Mouse (Mus musculus) splenic B cell, adult 2 months (primary cell): ENCODE data around the gene Rwdd3.
A peak's percentile ranks its signal among the peaks of the same experiment; 100 is the strongest.

Source experiments
- DNase-seq: peaks from one replicate; pipeline ENCODE4 v3.0.0-alpha.2; 2011; ENCODE audit warnings: low read depth, low spot score
- H3K27me3 ChIP-seq: 2 replicates; pipeline ENCODE4 v1.6.1; 2012; ENCODE audit warnings: mild to moderate bottlenecking, low read length, moderate library complexity, mixed read lengths; ENCODE audit not compliant: control insufficient read depth, poor library complexity, insufficient read depth, severe bottlenecking
- H3K36me3 ChIP-seq: 2 replicates; pipeline ENCODE4 v1.6.1; 2012; ENCODE audit warnings: mild to moderate bottlenecking, low read length, moderate library complexity, mixed read lengths; ENCODE audit not compliant: control insufficient read depth, poor library complexity, insufficient read depth, severe bottlenecking

Rwdd3 gene

DNA sequence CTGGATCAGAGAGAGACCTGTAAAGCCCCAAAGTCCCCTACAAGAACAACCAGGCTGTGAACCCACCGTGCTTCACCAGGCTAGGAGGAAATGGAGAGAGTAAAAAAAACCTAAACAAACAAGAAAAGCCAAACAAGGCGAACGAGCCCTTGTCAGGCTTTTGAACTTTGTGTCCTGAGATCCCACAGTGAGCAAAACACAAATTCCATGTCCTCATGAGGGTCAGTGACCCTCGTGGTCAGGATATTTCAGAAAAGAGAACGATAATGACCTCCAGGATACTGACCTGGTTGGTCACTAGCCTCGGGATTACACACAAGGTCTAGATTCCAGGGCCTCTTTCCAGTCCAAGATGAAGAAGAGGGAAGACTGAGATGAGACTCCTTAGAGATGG, 374 bp upstream of the Rwdd3 start:
- no peaks in the 10 kb centered on the region for H3K36me3 ChIP-seq
- no peaks in the 10 kb centered on the region for H3K27me3 ChIP-seq
- DNase-seq: no peak

DNA sequence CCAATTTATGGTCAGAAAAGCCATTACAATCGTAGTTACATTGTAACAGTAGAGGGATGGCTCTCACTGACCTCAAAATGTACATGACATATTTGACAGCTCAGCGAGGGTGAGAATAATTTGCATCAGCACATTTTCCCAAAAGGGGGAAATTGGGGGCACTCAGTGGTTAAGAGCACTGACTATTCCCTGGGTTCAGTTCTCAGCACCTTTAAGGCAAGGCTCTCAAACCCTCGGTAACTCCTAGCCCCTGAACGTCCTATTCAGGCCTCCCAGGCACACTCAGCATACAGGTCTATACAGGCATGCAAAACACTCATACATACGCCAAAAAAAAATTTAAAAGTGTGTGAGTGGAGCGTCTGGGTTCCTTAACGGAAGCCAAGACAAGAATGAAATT, 864 bp downstream of the Rwdd3 start:
- Histone ChIP-seq H3K27me3 (no peaks in the 10 kb centered on the region), H3K36me3 (no peaks in the 10 kb centered on the region)
- no peak for DNase-seq

DNA sequence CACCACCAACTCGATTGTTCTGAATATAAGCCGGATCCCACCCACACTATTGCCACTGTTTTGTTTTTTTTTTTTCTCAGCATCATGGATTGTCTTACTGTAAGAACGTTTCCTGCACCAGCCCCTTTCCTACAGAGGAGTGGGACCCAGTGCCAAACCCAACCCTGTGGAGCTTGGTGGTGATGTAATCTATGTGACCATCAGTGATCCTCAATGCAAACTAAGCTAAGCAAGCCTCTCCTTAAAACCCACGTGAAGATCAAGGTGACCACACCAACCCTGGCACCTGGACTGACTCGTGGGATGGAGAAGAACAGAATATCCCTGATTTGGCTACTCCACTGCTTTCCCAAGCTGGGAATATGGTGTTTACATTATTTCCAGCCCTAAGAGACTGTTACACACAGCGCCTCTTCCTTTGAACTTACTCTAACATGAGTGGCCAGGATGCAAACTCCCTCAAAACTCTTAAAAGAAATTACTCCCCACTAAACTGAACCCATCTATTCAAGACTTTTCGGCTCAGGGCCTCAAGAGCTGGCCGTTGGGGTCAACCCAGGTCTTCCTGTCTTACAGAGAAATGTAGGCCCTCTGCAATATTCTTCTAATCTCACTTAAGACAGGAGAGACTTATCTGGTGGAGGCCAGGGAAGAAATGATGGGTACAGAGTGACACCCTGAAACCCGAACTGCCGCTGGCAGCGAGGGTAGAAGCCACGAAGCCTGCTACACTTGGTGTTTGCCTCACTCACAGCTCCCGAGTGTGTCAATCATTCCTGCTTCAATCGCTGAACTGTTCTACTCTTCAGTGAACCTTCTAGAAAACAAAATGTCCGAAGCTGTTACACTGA, 2.2 kb downstream of the Rwdd3 start:
- DNase-seq: no peak
- H3K27me3 ChIP-seq: no peaks in the 10 kb centered on the region
- H3K36me3 ChIP-seq: no peaks in the 10 kb centered on the region

DNA sequence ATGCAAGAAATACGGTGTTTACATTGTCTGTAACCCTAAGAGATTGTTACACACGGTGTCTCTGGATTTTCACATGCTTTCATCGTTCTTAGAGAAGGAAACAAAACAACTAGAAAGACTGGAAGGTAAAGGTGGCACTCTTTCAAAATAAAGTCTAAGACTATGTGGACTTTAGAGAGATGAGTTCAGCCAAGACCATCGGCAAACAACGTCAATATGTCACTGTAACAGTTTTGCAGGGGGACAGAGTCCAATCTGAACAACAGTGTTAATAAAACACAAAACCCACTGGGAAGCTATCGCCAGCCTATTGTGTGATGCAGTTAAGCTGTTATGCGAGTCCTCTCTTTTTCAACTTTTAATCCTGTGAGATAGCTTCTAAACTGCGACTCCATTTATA, 2.9 kb downstream of the Rwdd3 start:
- no peak for DNase-seq

DNA sequence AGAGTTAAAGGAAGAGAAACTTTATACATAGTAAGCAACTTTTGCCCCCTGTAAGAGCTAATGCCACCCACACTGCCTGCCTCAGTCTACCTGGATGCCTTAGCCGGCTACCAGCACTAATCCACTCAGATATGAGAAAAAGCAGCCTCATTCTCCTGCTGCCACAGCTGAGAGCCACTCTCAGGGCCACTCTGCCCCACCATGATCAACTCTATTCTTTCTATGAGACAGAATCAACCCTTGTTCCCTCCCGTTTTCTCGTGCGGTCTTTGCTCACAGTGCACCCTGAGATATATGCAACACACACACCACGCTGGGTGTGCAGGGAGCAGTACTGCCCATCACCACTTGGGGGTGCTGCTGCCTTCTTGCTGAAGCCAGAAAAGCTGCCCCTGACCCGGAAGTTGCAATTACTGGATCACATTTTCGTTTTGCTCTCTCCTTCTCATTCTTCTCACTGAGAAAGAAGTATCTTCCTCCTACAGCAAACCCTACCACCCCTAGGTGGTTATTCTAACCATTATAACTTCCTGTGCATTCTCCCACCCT, 8.2 kb downstream of the Rwdd3 start:
- H3K27me3 ChIP-seq: no peaks in the 10 kb centered on the region
- H3K36me3 ChIP-seq: no peaks in the 10 kb centered on the region
- peak; percentile 89 for DNase-seq

More for the DNA sequence above, 2.9 kb downstream of the Rwdd3 start:
- Histone ChIP-seq H3K27me3 (no peaks in the 10 kb centered on the region), H3K36me3 (no peaks in the 10 kb centered on the region)

DNA sequence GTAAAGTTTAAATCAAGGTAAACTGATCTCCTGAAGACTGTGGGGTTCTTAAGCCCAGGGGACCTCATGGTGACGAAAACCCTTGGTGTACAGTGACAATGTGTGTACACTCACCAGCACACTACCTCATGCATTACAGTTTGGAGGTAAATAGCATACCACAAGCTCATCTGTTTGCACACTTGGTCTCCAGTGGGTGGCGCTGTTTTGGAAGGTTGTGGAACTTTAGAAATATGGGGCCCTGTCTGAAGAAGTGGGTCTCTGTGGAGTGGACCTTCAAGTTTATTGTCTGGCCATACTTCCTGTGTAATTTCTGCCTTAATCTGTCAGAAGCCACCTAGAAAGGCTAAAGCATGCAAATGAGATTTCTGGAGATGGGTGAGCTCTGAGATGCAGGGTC, 9.8 kb downstream of the Rwdd3 start:
- Histone ChIP-seq H3K27me3 (no peaks in the 10 kb centered on the region), H3K36me3 (no peaks in the 10 kb centered on the region)
- DNase-seq: peak; percentile 64

DNA sequence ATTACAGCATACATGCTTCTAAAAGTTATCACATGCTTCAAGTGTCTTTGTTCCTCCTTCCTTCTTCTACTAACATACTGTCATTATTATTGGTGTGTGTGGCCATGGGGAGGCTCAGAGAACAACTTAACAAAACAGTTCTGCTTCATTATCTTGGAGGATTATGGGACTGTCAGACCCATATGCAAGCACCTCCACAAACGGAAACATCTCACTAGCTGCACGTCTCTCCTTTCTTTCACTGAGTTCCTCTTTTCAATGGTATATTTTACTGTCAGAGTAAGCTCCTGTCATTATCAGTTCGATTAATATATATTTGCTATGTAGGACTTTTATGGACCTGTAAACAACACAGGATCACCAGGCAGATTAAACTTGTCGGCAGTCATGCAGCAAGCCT, 11.1 kb downstream of the Rwdd3 start:
- Histone ChIP-seq H3K36me3 (no peaks in the 10 kb centered on the region), H3K27me3 (no peaks in the 10 kb centered on the region)
- DNase-seq: peak; percentile 59

DNA sequence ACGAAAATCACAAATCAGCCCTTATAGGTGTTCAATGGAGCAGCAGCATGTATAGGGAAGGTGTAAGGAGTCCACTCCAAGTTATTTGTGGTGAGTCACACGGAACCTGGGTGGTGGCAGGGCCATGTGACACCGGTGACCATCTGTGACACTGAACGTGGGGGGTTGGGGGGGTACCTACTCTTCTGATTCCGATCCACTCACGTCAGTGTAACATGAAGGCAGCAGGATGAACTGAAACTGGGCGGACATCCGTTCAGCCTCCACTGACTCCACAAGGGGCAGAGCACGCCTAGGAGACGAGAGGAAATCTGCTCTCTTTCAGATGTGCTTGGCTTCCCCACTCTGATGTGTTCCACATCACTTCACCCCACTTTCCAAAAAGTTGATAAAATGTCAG, 11.9 kb downstream of the Rwdd3 start:
- H3K36me3 ChIP-seq: no peaks in the 10 kb centered on the region
- DNase-seq: peak; percentile 87

DNA sequence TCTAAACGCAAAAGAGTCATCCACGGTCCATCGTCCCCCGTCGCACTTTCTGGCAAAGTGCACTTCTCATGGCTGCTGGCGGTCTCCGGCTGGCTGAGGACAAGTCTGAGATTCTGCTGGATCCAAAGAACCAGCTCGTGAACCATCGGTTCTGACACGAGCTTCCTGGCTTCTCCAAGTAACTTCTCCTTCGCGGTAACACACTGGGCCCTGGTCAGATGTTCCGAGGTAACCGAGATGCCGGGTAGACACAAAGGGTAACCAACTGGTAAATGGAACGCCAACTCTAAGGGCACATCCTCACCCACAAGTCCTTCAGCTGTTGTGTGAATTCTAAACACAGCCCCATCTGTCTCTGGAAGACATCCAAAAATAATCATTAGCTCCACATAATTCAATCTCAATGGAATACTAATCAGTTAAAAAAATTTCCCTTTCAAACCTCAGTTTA, 12.6 kb downstream of the Rwdd3 start:
- H3K27me3 ChIP-seq: no peaks in the 10 kb centered on the region
- no peak for DNase-seq
- H3K36me3 ChIP-seq: no peaks in the 10 kb centered on the region

More for the DNA sequence above, 11.9 kb downstream of the Rwdd3 start:
- H3K27me3 ChIP-seq: no peaks in the 10 kb centered on the region

DNA sequence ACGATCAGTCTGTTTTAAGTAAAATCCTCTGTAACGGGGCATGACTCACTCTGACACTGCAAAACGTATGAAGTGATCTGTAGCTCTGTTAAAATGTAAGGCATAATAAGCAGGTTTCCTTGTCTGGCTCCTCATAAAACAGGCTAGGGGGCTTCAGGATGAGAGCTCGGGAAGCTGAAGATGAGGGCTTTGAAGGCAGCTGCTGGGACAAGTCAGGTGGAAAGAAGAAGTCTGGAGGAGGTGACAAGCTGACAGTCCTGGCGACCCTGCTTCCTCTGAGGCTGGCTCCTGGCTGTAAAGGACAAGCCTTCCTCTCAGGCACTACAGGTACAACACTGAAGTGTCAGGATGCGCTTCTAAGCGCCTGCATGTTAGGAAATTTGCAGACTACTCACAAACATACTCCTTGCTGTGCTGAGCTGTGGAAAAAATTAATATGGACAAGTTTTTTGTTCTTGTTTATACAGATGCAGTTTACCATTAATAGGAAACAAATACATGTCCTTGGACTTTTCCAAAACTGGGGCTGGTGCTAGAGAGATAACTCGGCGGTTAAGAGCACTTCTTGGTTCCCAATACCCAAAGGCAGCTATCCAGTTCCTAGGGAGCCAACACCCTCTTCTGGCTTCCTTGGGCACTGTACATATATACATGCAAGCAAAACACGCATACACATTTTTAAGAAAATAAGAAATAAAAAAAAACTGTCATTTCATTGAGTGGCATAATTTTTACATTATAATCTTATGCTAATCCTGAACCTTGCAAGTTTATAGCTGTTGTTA, 13.8 kb downstream of the Rwdd3 start:
- Histone ChIP-seq H3K27me3 (no peaks in the 10 kb centered on the region), H3K36me3 (no peaks in the 10 kb centered on the region)
- no peak for DNase-seq

DNA sequence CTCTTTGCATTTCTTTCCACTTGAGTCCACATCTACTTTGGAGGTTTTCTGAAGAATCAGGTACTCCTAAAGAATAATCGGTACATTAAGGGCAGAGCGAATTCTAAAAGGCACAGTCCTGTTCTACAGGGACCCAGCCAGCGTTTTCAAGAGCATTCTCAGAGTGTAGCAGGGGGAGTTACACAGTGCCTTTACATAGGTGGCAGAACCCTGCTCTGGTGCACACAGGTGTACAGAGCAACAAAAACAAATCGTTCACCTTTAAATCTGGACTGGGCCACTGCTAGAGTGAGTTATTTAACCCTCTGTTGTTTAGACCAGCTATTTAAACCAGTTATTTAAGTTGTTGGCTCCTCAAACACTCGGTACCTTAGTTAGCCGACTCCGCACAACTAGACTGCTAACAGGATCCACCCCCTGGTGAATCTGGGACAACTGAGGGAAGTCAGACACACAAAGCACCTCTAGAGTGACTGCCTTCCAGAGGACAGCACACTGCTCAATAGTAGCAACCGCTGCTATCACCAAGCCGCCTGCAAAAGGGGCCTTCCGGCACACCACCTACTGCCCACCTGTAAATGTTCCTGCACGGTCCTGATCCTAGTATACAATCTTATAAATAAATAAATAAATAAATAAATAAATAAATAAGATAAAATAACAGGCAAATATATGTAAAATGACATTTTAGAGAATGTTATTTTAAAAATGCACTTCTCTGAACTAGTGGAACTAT, 14.9 kb downstream of the Rwdd3 start:
- no peaks in the 10 kb centered on the region for H3K27me3 ChIP-seq
- DNase-seq: no peak

DNA sequence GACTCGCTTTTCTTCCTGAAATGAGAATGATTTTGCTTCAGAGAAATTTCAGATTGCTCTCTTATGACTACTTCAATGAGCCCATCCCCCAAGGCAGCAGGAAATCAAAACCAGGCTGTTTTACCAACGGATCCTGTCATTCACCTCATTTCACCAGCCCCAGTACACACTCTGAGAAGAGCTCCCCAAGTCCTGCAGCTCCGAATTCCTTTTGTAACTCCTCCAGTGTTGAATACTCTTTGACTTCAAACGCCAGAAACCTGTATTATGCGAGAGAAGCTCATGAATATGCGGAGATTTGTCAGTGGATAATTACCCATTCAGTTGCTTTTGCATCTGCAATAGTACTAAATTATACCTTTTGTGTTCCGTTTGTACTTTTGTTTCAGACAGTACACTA, 15.5 kb downstream of the Rwdd3 start:
- Histone ChIP-seq H3K36me3 (no peaks in the 10 kb centered on the region), H3K27me3 (no peaks in the 10 kb centered on the region)
- DNase-seq: no peak

More for the DNA sequence above, 14.9 kb downstream of the Rwdd3 start:
- H3K36me3 ChIP-seq: no peaks in the 10 kb centered on the region

DNA sequence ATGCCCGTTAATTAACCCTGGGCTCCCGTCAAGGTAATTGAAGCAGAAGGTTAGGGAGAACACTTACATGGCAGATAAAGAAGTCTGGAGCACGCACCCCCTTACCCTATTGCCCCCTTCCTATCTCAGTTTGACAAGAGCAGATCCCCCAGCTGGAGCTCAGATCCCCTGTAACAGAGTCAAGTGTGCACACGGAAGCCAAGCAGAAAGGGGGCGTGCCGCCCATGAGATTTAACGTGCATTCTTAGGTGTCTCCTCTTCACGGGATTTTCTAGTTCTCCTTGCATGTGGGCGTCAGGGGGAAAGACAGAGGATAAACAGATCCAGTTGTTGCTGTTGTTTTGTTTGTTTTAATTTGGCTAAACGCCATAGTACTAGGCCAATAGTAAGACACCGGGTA, 37.6 kb downstream of the Rwdd3 start:
- DNase-seq: no peak
- H3K27me3 ChIP-seq: no peaks in the 10 kb centered on the region; the same call in 1 of the 2 replicates
- no peaks in the 10 kb centered on the region for H3K36me3 ChIP-seq

DNA sequence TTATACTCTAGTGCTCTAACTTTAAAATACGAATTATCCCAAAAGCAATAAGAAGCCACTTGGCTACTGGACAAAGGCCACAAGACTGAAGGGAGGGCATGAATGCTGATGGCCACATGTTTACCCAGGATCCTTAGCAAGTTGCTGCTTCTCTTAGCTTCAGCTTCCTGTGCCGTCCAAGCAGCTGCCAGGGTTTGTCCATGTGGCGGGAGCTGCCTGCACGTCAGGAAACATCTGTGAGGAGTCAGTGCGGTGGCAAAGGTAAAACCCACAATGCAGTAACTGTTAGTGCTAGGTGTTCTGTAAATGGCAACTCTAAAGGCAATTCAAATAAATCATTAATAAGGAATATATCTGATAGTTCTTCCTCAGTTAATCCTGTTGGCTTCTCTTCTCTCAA, 38.5 kb downstream of the Rwdd3 start:
- Histone ChIP-seq H3K36me3 (no peaks in the 10 kb centered on the region), H3K27me3 (no peaks in the 10 kb centered on the region; the same call in 1 of the 2 replicates)
- DNase-seq: no peak
